Mouse (Mus musculus) adrenal gland, adult (tissue): ENCODE data around the gene Gm10563.

ENCODE experiments used
- DNase-seq, 2 experiments: peaks; one replicate each; pipeline ENCODE4 v3.0.0; 2022 to 2023; ENCODE audit warnings: low spot score in 1 of 2; ENCODE audit not compliant: inconsistent age in 2 of 2

Gene Gm10563

DNA sequence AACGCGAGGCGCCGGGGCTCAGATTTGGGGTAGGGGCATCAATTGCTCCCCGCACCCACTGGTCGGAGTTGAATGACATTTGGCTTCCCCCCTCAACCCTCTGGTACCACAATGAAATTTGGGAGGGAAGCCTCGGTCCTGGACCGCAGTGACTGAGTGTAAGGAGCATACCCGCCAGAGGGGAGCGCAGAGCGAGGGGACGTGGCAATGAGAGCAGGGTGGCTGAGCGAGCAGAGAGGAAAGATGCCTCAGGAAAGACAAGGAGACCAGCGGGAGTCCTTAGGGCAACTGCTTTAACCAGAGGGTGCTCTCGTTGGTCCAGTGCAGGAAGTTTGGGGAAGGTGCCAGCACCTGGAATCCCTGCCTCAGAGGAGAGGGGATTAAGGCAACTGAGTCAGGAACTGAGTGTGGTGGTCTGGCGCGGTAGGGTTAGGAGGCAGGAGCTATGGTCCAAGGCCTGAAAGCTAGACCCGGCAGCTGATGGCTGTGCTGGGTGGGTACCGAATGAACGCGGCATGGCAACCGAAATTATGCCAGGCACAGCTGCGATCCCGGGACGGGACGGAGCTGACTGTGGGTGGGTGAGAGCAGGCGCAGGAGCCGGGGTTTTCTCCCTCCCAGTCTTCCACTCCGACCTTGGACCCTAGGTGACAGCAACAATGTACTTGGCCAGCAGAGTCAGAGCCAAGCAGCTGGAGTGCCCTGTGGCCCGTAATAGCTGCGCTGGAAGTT lies 8.4 kb upstream of the Gm10563 start:
- peak in 1 of 2 experiments; percentile 65 for DNase-seq

DNA sequence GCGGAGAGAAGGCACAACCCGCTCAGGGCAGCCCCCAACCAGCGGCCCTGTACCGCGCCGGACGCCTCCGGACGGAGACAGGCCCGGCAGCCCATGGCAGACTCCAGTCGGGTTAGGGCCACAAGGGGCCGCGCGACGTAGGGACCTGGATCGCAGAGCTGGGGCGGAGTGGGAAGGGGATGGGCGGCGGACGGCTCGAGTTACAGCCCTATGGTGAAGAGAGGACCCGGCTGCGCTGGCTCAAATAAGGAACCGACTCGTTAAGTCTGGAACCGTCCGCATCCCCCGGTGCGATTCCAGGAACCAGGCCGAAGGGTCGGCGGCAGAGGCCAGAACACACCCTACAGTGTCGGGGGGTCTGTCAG lies 7.9 kb upstream of the Gm10563 start, which contains the start of gene Mmp23:
Gene Mmp23 (minus strand): TSS at position 299 of the 365 bp plus-strand sequence.
- peak in 1 of 2 experiments; percentile 61 for DNase-seq

DNA sequence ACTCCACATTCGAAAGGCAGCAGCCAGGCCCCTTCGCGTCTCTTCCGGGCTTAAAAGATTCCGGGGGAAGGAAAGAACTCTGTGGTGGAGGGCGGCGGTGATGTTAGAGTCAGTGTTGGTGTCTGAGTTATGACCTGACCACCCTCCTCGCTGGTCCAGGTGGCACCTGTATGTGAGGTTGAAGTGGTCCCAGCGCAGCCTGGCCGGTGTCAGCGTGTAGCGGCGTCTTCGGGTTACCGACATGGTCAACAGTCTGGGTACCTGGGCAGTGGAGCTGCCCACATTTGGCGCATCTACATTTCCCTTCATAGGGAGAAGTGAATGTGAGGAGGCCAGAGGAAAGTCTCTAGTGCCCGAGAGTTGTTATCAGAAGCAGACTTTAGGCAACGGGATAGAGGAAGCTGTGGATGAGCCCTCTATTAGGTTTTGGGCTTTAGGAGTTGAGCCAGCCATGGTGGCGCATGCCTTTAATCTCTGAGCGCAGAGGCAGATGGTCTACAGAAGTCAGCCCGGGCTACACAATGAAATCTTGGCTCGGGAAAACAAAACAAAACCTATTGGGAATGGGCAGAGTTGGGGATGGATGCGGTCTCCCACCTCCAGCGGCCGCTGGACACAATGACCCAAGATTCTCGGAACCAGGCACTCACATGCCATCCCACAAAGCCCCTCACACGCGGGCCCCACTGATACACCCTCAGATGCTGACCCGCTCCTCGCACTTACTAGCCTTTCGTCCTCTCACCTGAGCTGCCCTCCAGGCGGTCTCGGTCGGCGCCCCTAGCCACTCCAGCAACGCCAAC lies 7.3 kb upstream of the Gm10563 start:
- peak in 1 of 2 experiments; percentile 31 for DNase-seq

DNA sequence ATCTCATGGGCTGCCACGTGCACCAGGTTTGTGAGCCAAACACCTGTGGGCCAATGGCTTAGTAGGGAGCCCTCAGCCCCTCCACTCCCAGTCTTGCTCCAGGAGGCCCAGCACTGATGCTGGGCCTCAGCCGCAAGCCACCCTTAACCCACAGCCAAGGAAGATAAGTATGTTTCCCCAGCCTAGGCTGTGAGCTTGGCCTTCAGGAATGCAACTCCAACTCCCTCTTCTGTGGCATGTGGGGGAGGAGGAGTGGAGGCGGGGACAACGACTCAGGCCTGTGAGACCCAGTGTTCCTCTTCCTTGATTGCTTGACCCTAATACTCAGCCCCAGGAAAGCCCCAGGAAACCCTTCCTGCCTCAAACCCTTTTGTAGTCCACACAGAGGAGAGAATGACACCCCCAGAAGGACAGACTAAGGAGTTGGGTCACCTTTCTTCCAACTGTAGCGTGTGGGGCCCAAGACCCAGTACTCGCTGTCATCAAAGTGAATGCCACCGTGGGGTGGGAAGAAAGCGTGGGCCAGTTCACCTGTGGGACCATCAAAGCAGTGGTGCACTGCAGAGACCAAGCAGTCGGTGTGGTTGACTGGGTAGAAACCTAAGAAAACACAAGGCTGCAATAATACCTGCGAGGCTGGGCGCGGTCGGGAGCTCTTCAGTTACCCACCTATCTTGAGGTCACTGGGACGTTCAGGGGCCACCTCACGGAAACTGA lies 6.5 kb upstream of the Gm10563 start:
- DNase-seq, result peak in 1 of 2 experiments; percentile 39

DNA sequence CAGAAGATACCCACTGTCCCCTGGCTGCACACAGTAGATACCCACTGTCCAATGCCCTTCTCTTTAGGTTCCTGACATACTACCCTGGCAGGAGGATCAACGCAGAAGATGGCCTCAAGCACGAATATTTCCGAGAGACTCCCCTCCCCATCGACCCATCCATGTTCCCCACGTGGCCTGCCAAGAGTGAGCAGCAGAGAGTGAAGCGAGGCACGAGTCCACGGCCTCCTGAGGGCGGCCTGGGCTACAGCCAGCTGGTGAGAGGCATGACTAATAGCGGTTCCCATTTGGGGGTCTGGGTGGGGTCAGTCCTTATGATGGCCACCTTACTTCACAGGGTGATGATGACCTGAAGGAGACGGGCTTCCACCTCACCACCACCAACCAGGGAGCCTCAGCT lies 4.1 kb upstream of the Gm10563 start:
- no peak for DNase-seq

DNA sequence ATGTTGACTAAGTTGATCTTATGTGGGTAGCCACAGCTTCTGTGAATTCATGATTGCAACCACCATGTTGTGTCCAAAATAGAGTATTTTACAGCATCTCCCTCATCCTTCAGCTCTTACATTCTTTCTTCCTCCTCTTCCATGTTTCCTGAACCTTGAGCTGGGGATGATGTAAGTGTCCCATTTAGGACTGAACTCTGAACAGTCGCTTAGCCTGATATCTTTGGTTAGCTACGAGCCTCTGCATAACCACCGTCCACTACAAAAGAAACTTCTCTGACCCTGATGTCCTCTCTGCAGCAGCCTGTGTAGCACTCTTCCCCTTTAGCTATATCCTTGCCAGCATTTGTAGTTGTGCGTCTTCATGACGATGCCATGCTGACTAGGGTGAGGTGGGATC lies 513 bp upstream of the Gm10563 start:
- no peak for DNase-seq

DNA sequence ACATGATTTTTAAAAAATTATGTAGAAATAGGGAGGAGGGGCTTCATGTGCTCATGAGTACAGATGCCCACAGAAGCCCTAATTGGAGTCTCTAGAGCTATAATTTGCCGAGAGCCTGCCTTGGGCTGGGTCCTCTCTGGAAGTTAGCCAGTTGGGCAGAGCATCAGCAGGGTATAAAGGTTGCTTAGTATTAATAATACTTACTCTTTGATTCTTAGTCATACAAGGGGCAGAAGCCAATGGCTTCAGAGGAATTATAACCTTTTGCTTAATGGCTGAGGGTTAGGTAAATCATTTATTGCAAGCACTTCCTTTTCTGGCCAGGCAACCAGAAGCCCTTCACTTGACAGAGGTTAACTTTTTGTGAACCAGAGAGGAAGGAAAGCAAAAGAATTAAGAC lies 1.7 kb downstream of the Gm10563 start:
- no peak for DNase-seq

DNA sequence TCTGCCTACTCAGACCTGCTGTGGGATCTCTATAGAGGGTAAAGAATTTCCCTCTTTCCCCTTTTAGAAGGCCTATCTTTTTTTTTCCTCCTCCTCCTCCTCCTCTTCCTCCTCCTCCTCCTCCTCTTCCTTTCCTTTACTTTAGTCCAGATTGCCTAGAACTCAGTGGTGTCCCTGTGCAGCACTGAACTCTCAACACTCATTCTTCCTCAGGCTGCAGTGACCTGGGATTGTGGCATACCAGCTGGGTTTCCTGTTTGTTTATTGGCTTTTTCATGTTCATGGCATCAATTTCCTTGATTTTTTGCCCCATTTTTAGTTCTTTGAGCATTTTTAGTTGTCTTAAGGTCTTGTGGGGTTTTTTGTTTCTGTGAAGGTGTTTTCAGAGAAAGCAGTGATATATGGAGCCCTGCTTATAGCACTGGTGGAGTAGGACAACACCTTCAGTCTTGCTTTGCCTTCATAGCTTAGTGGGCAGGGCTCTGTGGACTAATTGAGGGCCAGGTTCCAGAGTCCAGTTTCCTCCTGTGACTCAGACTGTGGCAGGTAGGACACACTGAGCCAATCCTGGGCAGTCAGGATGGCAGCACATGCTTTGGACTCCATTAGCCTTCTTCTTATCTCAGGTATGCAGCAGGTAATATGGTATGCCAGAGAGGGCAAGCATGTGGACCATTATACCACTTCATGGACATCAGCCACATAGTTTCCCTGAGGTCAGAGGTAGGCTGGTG lies 9.3 kb downstream of the Gm10563 start:
- DNase-seq, result no peak

DNA sequence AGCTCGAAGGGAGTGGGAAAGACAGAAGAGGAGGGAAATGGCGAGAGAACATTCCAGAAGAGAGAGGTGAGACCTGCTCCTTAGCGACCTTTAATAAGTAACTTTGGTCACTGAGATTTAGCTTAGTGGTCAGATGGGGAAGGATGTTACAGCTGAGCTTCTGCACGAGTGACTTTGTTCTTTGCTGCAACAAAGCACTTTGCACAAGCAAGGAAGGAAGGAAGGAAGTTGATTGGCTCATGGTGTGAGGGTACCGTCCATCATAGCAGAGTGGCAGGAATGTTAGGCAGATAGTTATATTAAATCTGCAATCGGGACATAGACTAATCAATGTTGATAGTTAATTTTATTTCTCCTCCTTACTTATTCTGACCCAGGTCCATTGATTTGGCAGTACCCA lies 14.9 kb downstream of the Gm10563 start:
- DNase-seq, result no peak

DNA sequence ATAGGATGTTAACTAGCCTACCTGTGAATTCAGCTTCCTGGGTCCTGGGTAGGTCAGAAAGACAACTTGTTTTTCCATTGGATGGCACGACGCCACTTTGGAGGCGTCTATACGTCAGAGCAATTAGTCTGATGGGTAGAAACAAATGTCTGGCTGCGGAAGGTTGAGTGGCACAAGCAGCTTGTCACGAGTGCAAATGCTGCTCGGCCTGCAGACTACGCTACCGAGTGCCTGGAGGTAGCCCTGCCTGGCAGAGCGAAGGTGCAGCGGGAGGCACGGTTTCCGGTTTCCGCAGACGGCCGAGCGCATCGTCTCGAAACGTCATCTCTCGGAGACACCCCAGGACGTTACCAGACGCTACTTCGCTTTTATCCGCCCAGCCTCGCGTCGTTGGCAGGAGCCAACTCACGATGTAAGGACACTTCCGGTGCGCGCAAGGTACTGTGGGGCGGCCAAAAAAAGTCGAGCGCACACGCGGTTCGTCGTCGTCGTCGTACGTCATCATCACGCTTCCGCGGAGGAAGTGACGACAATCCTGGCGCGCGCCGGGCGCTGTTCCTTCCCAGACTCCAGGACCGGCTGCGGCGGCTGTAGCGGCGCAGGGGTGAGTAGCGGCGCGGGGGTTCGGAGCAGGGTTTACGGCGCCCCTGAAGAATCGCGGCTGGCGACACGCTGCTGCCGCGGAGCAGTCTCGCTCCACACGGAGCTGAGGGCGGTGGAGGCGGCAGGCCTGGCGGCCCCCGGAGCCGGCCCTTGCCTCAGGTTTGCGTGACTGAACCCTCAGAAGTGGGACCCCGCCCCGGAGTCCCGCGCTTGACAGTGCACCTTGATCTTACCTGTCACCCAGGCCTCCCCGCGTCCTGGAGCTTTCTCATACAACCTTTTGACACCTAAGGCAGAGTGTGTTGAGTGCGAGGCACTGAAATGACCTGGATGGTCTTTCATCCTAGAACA lies 20.6 kb downstream of the Gm10563 start, which contains the start of gene Cdk11b:
Gene Cdk11b (plus strand): TSS at position 517 of the 954 bp plus-strand sequence.
- peak; percentile 97 to 98 for DNase-seq

DNA sequence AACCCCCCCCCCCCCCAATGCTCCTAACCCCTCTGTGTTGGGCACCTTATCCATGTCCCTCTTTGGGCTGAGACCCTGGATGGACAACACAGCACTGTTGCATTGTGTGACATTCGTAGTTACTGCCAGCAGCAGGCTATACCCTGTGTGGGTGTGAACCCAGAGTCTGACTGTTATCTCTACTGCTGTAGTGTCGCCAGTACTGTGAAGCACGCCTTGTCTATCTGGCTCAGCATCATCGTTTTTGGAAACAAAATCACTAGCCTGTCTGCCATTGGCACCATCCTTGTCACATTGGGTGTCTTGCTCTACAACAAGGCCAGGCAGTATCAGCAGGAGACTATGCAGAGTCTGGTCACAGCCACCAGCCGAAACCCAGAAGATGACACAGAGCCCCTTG lies 26.9 kb downstream of the Gm10563 start:
- DNase-seq, result no peak

DNA sequence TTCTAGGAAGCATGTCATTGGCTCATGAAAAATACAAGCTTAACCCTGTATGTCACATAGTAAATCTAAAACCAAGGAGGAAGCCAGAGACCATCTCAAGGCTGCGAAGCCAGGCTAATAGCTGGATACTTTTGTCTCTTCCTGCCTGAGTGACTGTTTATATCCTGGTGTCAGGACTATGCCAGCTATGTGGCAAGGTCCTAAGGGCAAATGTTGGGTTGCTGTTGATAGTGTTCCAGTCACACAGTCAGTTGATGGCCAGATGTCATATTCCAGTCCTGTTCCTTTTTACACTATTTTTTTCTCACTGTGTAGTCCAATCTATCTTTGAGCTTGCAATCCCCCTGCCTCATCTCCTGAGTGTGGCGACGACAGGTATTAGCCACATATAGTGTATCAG lies 31.9 kb downstream of the Gm10563 start:
- no peak for DNase-seq

DNA sequence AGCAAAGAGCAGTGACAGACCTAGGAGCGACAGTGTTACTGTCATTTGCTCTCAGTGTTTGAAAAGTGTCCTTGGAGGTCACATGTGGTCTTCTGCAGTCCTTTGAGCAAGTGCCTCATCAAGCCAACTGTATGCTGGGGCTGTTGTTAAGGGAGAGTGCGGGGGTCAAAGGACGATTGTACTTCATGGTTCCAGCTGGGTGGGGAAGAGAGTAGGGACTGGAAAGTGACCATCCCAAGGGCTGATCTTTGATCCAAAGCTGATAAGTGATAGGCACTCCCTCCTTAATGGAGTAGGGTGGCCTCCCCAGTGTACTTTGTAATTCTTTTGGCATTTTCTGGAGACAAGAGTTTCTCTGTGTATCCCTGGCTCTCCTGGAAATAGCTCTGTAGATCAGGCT lies 33.3 kb downstream of the Gm10563 start:
- no peak for DNase-seq

DNA sequence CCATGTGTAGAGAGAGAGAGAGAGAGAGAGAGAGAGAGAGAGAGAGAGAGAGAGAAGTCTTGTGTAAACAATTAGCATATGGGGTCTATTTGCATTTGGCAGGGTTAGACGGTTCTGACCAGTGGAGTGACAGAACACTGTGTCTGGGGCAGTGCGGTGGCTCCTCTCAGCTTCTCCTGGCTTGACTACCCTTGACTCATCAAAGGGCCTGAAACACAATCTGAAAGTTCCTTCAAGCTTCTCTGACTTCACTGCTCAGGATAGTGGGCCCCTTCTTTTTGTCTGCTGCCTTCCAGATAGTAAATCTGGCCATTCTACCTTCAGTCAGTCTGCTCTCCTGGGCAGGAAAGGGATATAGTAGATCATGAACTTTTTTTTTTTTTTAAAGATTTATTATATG lies 38.4 kb downstream of the Gm10563 start:
- no peak for DNase-seq

DNA sequence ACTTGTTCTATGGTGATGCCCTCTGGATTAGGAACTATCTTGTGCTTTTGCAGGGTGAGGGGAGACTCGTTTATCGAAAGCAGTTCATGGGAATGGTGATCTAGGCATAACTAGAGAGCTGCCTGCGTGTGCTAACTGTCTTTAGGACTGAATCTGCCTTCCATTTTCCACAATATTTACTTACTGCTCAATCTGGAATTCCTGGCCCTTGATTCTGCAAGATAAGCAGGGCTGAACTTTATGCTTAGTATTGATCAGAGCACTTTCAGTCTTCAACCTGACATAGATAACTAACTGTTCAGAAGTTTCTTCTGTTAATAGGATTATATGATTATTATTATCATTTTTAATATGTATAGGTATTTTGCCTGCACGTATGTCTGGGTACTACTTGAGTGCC lies 40.1 kb downstream of the Gm10563 start:
- no peak for DNase-seq

DNA sequence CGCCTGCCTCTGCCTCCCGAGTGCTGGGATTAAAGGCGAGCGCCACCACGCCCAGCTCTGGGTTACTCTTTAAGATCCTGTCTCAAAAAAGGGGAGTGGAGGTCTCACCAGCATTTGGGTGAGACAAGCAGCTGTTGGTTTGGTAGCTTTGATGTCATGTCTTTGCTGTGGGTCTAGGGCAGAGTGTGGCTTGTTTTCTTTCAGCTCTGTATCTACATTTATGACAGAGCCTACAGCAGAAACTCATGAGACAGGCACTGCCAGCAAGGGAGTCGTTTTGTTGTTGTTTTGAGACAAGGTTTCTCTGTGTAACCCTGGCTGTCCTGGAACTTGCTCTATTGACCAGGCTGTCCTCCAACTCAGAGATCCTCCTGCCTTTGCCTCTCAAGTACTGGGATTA lies 41.4 kb downstream of the Gm10563 start:
- no peak for DNase-seq

DNA sequence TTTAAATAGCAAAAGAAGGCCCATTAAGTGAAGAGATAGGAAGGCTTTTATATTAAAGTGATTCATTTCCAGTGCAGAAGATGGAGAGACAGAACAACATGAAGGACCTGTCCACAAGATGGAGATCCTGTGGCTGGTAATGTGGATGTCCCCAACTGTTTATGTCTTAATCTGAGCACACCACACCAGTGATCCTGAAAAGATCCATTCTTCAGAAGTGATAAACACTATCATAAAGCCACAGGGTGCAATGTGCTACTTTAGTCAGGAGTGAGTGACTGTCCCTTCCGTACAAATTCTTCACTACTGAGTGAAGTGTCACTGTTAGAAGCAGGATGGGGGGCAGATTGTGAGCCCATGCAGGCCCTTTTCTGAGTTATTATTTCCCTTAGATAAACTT lies 42.5 kb downstream of the Gm10563 start:
- DNase-seq, result no peak

DNA sequence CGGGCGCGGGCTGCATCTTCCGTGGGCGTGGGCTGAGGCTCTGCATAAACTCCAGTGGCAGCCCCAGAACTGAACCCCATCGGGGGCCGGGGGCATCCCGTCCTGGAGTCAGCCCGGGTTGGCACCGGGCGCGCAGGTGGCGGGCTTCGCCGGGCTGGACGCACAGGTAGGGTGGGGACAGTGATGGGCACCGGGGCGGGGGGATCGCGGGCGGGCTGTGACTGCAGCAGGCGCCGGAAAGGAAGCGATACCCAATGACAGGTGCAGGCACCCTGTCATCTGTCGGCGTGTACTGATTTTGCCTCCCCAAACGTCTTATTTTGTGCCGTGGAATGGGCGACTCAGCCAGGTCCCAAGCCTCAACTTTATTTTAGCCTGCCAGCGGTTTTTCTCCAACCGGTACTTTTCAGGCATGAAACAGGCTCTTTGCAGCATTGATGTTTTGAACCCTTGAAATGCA lies 43.2 kb downstream of the Gm10563 start:
- DNase-seq, result no peak

DNA sequence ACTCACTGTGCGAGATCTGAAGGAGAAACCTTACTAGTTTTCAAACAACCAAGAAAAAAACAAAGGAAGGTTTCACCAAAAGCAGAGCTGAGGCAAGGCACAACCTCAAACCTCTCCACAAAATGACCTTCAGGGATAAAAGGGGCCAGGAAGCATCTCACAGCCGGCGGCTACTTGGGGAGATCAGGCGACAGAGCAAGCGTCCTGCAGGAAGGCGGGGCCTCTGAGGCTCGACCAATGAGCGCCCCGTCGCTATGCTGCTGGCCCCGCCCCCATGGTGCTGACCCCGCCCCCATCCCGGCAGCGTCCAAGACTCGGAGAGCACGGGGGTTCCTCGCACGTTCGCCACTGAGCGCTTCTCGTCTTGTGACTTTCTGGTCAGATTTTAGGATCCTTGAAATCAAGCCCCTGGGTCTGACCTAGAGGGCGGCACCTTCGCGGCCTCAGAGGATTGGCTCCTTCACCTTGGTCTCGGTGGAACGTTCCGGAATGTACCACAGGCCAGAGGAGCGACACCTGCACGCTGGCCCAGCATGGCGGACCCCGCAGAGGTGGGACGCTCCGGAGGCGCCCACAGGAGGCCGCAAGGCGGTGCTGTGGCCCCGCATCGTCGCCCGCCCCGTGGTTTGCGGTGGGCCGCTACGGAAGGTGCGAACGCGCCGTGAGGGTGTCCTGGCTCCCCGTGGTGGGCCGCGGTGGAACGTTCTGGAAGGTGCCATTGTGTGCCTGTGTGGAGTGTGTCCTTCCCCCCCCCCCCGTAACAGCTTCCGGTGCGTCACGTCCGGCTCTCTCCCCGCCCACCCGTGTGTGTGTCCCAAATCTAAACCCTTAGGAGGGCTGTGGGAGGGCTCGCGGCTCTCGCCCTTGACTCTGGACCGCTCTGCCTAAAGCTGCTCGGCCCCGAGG lies 43.9 kb downstream of the Gm10563 start, which contains the start of gene Slc35e2:
Gene Slc35e2 (plus strand): TSS at position 326 of the 906 bp plus-strand sequence.
- DNase-seq, result peak; percentile 94 to 99
